Mouse (Mus musculus) embryonic facial prominence, embryonic 12.5 days (tissue): ENCODE data around the gene Mpst. TPM values are rescaled to one million over a fixed set of nuclear protein-coding genes. Genes with fewer than 3 reads are reported as not detected.

ENCODE experiments used
- ATAC-seq: fragments of 200-750 bp; cut with Nextera tagmentation; 2 replicates; pipeline ENCODE4 v1.8.0; 2017; ENCODE audit not compliant: insufficient number of reproducible peaks, insufficient read depth, low FRiP score, low TSS enrichment
- H3K27ac ChIP-seq: fragments of 300-500 bp; sonication (generic); 2 replicates; pipeline ENCODE4 v1.5.1; 2016; ENCODE audit warnings: mild to moderate bottlenecking
- H3K27me3 ChIP-seq: fragments of 300-500 bp; sonication (generic); 2 replicates; pipeline ENCODE4 v1.6.1; 2016; ENCODE audit warnings: mild to moderate bottlenecking, moderate library complexity
- H3K36me3 ChIP-seq: fragments of 300-500 bp; sonication (generic); 2 replicates; pipeline ENCODE4 v1.6.1; 2016; ENCODE audit warnings: mild to moderate bottlenecking
- H3K4me1 ChIP-seq: fragments of 300-500 bp; sonication (generic); 2 replicates; pipeline ENCODE4 v1.6.1; 2016
- H3K4me2 ChIP-seq: fragments of 300-500 bp; sonication (generic); replicated peaks from 2 replicates; pipeline ENCODE4 v1.6.1; 2016; ENCODE audit warnings: mild to moderate bottlenecking, moderate library complexity
- H3K4me3 ChIP-seq: fragments of 300-500 bp; sonication (generic); 2 replicates; pipeline ENCODE4 v1.5.1; 2016; ENCODE audit warnings: mild to moderate bottlenecking
- H3K9ac ChIP-seq: fragments of 300-500 bp; sonication (generic); 2 replicates; pipeline ENCODE4 v1.6.1; 2016; ENCODE audit warnings: mild to moderate bottlenecking, moderate library complexity
- H3K9me3 ChIP-seq: fragments of 300-500 bp; sonication (generic); 2 replicates; pipeline ENCODE4 v1.6.1; 2016; ENCODE audit warnings: mild to moderate bottlenecking, moderate library complexity
- WGBS: fragments of 180-500 bp; shearing (Covaris S2); methylation state at CpG from one replicate; pipeline ENCODE4 v1.1.7; 2016; 5-methylcytosine and 5-hydroxymethylcytosine counted together
- polyA plus RNA-seq: library from polyadenylated mRNA; unstranded; fragments of >200 nt; fragmentation: Nextera tagmentation; extraction: Ambion mirVana; gene quantifications from 2 replicates; pipeline ENCODE4 v1.2.1, GENCODE M21; 2016

Gene Mpst
- polyA plus RNA-seq, 1 experiment from 2014 or later = 2.1 TPM

- Histone ChIP-seq H3K9ac (no peak overlapping the region), H3K4me1 (peaks cover 33% of the 10 kb centered on the region), H3K9me3 (no peaks in the 10 kb centered on the region), H3K36me3 (peaks cover 14% of the 10 kb centered on the region), H3K4me2 (no peak overlapping the region), H3K27ac (no peak overlapping the region), H3K4me3 (no peak overlapping the region), H3K27me3 (0 out of 2 replicates have a peak, but pooled peaks cover 3% of the 10 kb centered on the region)
- no peak for ATAC-seq
- 56% methylated on average over 8 of the region's 8 CpGs for WGBS
Measured at GRCm38 (mm10) chr15:78438505-78438904, 32.3 kb downstream of the Mpst start.

GRCm38 (mm10) chr15:78438973-78439372 is 32.8 kb downstream of the Mpst start:
- WGBS = 67% methylated on average over 9 of the region's 9 CpGs
- Histone ChIP-seq H3K9me3 (no peaks in the 10 kb centered on the region), H3K36me3 (peaks cover 12% of the 10 kb centered on the region), H3K4me2 (no peak overlapping the region), H3K4me3 (no peak overlapping the region), H3K27me3 (0 out of 2 replicates have a peak, but pooled peaks cover 3% of the 10 kb centered on the region), H3K9ac (no peak overlapping the region), H3K27ac (no peak overlapping the region), H3K4me1 (peaks cover 33% of the 10 kb centered on the region)
- no peak for ATAC-seq

GRCm38 (mm10) chr15:78442231-78442630 is 36.0 kb downstream of the Mpst start:
- H3K4me3 ChIP-seq = no peak overlapping the region
- H3K9ac ChIP-seq = no peak overlapping the region
- no peak for ATAC-seq
- H3K36me3 ChIP-seq = no peaks in the 10 kb centered on the region
- no peak overlapping the region for H3K4me2 ChIP-seq
- no peak overlapping the region for H3K27ac ChIP-seq
- H3K27me3 ChIP-seq = no peaks in the 10 kb centered on the region
- WGBS = 91% methylated on average over 19 of the region's 19 CpGs
- peaks cover 12% of the 10 kb centered on the region for H3K4me1 ChIP-seq
- no peaks in the 10 kb centered on the region for H3K9me3 ChIP-seq

- H3K27ac ChIP-seq = no peak overlapping the region
- WGBS = 50% methylated on average over 6 of the region's 6 CpGs
- no peak overlapping the region for H3K9ac ChIP-seq
- no peaks in the 10 kb centered on the region for H3K27me3 ChIP-seq
- no peaks in the 10 kb centered on the region for H3K9me3 ChIP-seq
- H3K4me2 ChIP-seq = no peak overlapping the region
- no peaks in the 10 kb centered on the region for H3K36me3 ChIP-seq
- ATAC-seq = no peak
- no peak overlapping the region for H3K4me3 ChIP-seq
- no peaks in the 10 kb centered on the region for H3K4me1 ChIP-seq
Measured at GRCm38 (mm10) chr15:78443857-78444256, 37.6 kb downstream of the Mpst start.

- Histone ChIP-seq H3K27me3 (no peaks in the 10 kb centered on the region), H3K9me3 (no peaks in the 10 kb centered on the region), H3K4me1 (peaks cover 6% of the 10 kb centered on the region), H3K4me3 (no peak overlapping the region), H3K4me2 (no peak overlapping the region), H3K36me3 (no peaks in the 10 kb centered on the region), H3K9ac (no peak overlapping the region), H3K27ac (0 out of 2 replicates have a peak overlapping the region, but pooled peaks have one; percentile 17)
- 48% methylated on average over 7 of the region's 7 CpGs for WGBS
- ATAC-seq = no peak
Measured at GRCm38 (mm10) chr15:78447121-78447520, 40.9 kb downstream of the Mpst start.

GRCm38 (mm10) chr15:78447746-78448535 is 41.7 kb downstream of the Mpst start:
- peaks cover 6% of the 10 kb centered on the region for H3K4me1 ChIP-seq
- ATAC-seq = no peak
- H3K27ac ChIP-seq = peak overlapping the region; percentile 84
- H3K4me2 ChIP-seq = peak overlapping the region; percentile 58
- H3K9ac ChIP-seq = peak overlapping the region; percentile 48
- no peaks in the 10 kb centered on the region for H3K36me3 ChIP-seq
- no peaks in the 10 kb centered on the region for H3K27me3 ChIP-seq
- H3K4me3 ChIP-seq = peak overlapping the region; percentile 31
- WGBS = under 1% methylated on average over 22 of the region's 22 CpGs
- no peaks in the 10 kb centered on the region for H3K9me3 ChIP-seq

- H3K4me1 ChIP-seq = peaks cover 6% of the 10 kb centered on the region
- H3K9ac ChIP-seq = no peak overlapping the region
- H3K36me3 ChIP-seq = no peaks in the 10 kb centered on the region
- H3K4me3 ChIP-seq = no peak overlapping the region
- no peak overlapping the region for H3K27ac ChIP-seq
- H3K4me2 ChIP-seq = no peak overlapping the region
- H3K9me3 ChIP-seq = no peaks in the 10 kb centered on the region
- WGBS = 55% methylated on average over 6 of the region's 6 CpGs
- no peaks in the 10 kb centered on the region for H3K27me3 ChIP-seq
- ATAC-seq = no peak
Measured at GRCm38 (mm10) chr15:78449131-78449530, 42.9 kb downstream of the Mpst start.

GRCm38 (mm10) chr15:78449694-78450418 is 43.6 kb downstream of the Mpst start:
- peak overlapping the region; percentile 46; the same call in 1 of the 2 replicates for H3K27ac ChIP-seq
- no peaks in the 10 kb centered on the region for H3K36me3 ChIP-seq

GRCm38 (mm10) chr15:78450419-78450768 is 44.2 kb downstream of the Mpst start:
- Histone ChIP-seq H3K9me3 (no peaks in the 10 kb centered on the region), H3K4me2 (no peak overlapping the region), H3K9ac (no peak overlapping the region), H3K27me3 (no peaks in the 10 kb centered on the region), H3K36me3 (no peaks in the 10 kb centered on the region), H3K27ac (peak overlapping the region; percentile 46; the same call in 1 of the 2 replicates), H3K4me3 (no peak overlapping the region), H3K4me1 (peaks cover 6% of the 10 kb centered on the region)
- WGBS = 91% methylated on average over 6 of the region's 6 CpGs
- no peak for ATAC-seq

More at GRCm38 (mm10) chr15:78449694-78450418, 43.6 kb downstream of the Mpst start:
- ATAC-seq = no peak
- H3K4me3 ChIP-seq = no peak overlapping the region
- no peaks in the 10 kb centered on the region for H3K9me3 ChIP-seq
- H3K27me3 ChIP-seq = no peaks in the 10 kb centered on the region
- 33% methylated on average over 7 of the region's 7 CpGs for WGBS
- H3K4me1 ChIP-seq = peaks cover 6% of the 10 kb centered on the region
- no peak overlapping the region for H3K4me2 ChIP-seq
- no peak overlapping the region for H3K9ac ChIP-seq

- peaks cover 10% of the 10 kb centered on the region for H3K4me1 ChIP-seq
- H3K9me3 ChIP-seq = no peaks in the 10 kb centered on the region
- ATAC-seq = no peak
- H3K4me2 ChIP-seq = no peak overlapping the region
- no peaks in the 10 kb centered on the region for H3K27me3 ChIP-seq
- 77% methylated on average over 2 of the region's 2 CpGs for WGBS
- H3K4me3 ChIP-seq = no peak overlapping the region
- no peaks in the 10 kb centered on the region for H3K36me3 ChIP-seq
- no peak overlapping the region for H3K27ac ChIP-seq
- H3K9ac ChIP-seq = no peak overlapping the region
Measured at GRCm38 (mm10) chr15:78451201-78451600, 45.0 kb downstream of the Mpst start.

- Histone ChIP-seq H3K4me3 (no peak overlapping the region), H3K9me3 (no peaks in the 10 kb centered on the region), H3K9ac (no peak overlapping the region), H3K4me2 (no peak overlapping the region), H3K27ac (no peak overlapping the region), H3K27me3 (no peaks in the 10 kb centered on the region), H3K36me3 (no peaks in the 10 kb centered on the region), H3K4me1 (peaks cover 10% of the 10 kb centered on the region)
- WGBS = 83% methylated on average over 3 of the region's 3 CpGs
- no peak for ATAC-seq
Measured at GRCm38 (mm10) chr15:78452929-78453328, 46.7 kb downstream of the Mpst start.

GRCm38 (mm10) chr15:78455168-78455567 is 49.0 kb downstream of the Mpst start:
- H3K9me3 ChIP-seq = no peaks in the 10 kb centered on the region
- 78% methylated on average over 4 of the region's 4 CpGs for WGBS
- H3K36me3 ChIP-seq = no peaks in the 10 kb centered on the region
- peaks cover 4% of the 10 kb centered on the region; the same call in 1 of the 2 replicates for H3K4me1 ChIP-seq
- no peak overlapping the region for H3K4me3 ChIP-seq
- H3K27ac ChIP-seq = no peak overlapping the region
- H3K27me3 ChIP-seq = no peaks in the 10 kb centered on the region
- H3K4me2 ChIP-seq = no peak overlapping the region
- 0 out of 2 replicates have a peak, but pooled peaks have one; percentile 43 for ATAC-seq
- H3K9ac ChIP-seq = no peak overlapping the region
